ENCODE assay signal across 31 mouse cellular contexts in the genomic region with DNA sequence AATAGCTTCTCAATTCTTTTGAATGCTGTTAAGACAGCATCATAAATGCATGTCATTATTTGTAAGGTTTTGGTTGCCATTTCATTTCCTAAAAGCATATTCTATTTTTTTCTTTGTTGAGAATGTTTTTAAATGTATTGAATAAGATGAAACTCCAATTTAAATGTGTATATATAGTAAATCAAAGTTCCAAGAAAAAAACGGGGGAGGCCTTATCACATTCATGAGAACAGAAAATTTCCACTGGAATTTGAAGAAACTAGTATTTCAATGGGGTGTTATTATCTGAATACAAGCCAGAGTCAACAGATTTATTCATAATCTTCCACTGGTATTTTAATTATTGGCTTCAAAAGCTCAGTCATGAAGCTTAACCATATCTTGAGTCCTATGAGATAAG.
"Had no signal": no experiment of that assay in that cellular context is flagged by ENCODE, and none has a peak within 500 bp of the region (broad histone marks: within the 10 kb centered on the region; RNA-seq: fewer than 3 reads in every experiment).

No protein-coding gene starts in this region.

- ATAC-seq: liver, embryonic 12.5 days; liver, postnatal 0 days; lung, postnatal 0 days; midbrain, embryonic 13.5 days; midbrain, embryonic 15.5 days; midbrain, embryonic 16.5 days had no signal

- H3K4me1 ChIP-seq: limb, embryonic 12.5 days; limb, embryonic 13.5 days; limb, embryonic 15.5 days; liver, embryonic 12.5 days; liver, embryonic 13.5 days; liver, embryonic 15.5 days; lung, embryonic 15.5 days; megakaryocyte, embryonic 14.5 days; midbrain, embryonic 10.5 days; midbrain, embryonic 12.5 days; midbrain, embryonic 13.5 days; midbrain, embryonic 15.5 days; neural tube, embryonic 12.5 days had no signal

- H3K27ac ChIP-seq: limb, embryonic 10.5 days; limb, embryonic 12.5 days; limb, embryonic 13.5 days; limb, embryonic 15.5 days; liver, embryonic 12.5 days; liver, embryonic 13.5 days; liver, embryonic 14.5 days; liver, embryonic 15.5 days; lung, embryonic 15.5 days; macrophage; midbrain, embryonic 10.5 days; midbrain, embryonic 12.5 days; midbrain, embryonic 13.5 days; midbrain, embryonic 15.5 days; neural tube, embryonic 12.5 days had no signal

- H3K9ac ChIP-seq: limb, embryonic 12.5 days; limb, embryonic 13.5 days; limb, embryonic 15.5 days; liver, embryonic 12.5 days; liver, embryonic 13.5 days; liver, embryonic 14.5 days; liver, embryonic 15.5 days; liver, postnatal 0 days; lung, embryonic 14.5 days; lung, embryonic 15.5 days; midbrain, embryonic 12.5 days; midbrain, embryonic 13.5 days; midbrain, embryonic 15.5 days; neural tube, embryonic 12.5 days had no signal

- H3K36me3 ChIP-seq: limb, embryonic 10.5 days; limb, embryonic 12.5 days; limb, embryonic 13.5 days; limb, embryonic 15.5 days; liver, embryonic 12.5 days; liver, embryonic 13.5 days; liver, embryonic 15.5 days; lung, embryonic 15.5 days; midbrain, embryonic 10.5 days; midbrain, embryonic 12.5 days; midbrain, embryonic 13.5 days; midbrain, embryonic 15.5 days; neural tube, embryonic 12.5 days had no signal

- H3K4me3 ChIP-seq: limb, embryonic 10.5 days; limb, embryonic 12.5 days; limb, embryonic 13.5 days; limb, embryonic 15.5 days; liver, embryonic 12.5 days; liver, embryonic 13.5 days; liver, embryonic 15.5 days; lung, embryonic 15.5 days; megakaryocyte, embryonic 14.5 days; midbrain, embryonic 10.5 days; midbrain, embryonic 12.5 days; midbrain, embryonic 13.5 days; midbrain, embryonic 15.5 days; myocyte; neural tube, embryonic 12.5 days had no signal

- H3K9me3 ChIP-seq: limb, embryonic 10.5 days; limb, embryonic 12.5 days; limb, embryonic 13.5 days; limb, embryonic 15.5 days; liver, embryonic 12.5 days; liver, embryonic 13.5 days; liver, embryonic 15.5 days; lung, embryonic 15.5 days; megakaryocyte, embryonic 14.5 days; midbrain, embryonic 10.5 days; midbrain, embryonic 12.5 days; midbrain, embryonic 13.5 days; midbrain, embryonic 15.5 days; neural tube, embryonic 12.5 days had no signal

- DNase-seq: left cerebral cortex, postnatal 4 days; liver; liver, embryonic 13.5 days; liver, postnatal 0 days; lung, adult 18-20 months; lung, adult 2 months; lung, embryonic 14.5 days; lung, postnatal 10 days; lung, postnatal 14 days; lung, postnatal 36 days; lung, postnatal 4 days; midbrain, embryonic 14.5 days had no signal

- H3K4me2 ChIP-seq: limb, embryonic 12.5 days; limb, embryonic 13.5 days; limb, embryonic 15.5 days; liver, embryonic 11.5 days; liver, embryonic 12.5 days; liver, embryonic 13.5 days; liver, embryonic 15.5 days; lung, embryonic 14.5 days; lung, embryonic 15.5 days; midbrain, embryonic 12.5 days; midbrain, embryonic 13.5 days; midbrain, embryonic 15.5 days; neural tube, embryonic 12.5 days had no signal

- H3K27me3 ChIP-seq: limb, embryonic 12.5 days; limb, embryonic 13.5 days; limb, embryonic 15.5 days; liver, embryonic 12.5 days; liver, embryonic 13.5 days; liver, embryonic 15.5 days; lung, embryonic 15.5 days; megakaryocyte, embryonic 14.5 days; midbrain, embryonic 12.5 days; midbrain, embryonic 13.5 days; midbrain, embryonic 15.5 days had no signal
